Mouse (Mus musculus) small intestine, adult 2 months (tissue): ENCODE results near the gene Sdhc.

Experiments used
- CTCF ChIP-seq: fragments of 200-500 bp; IDR thresholded peaks from 2 replicates; pipeline ENCODE4 v1.5.1; 2012; ENCODE audit warnings: low read depth, mild to moderate bottlenecking, control low read depth, inconsistent platforms, low read length, moderate library complexity, mixed read lengths; ENCODE audit not compliant: insufficient replicate concordance, insufficient read length; ENCODE audit errors: extremely low read depth
- POLR2A ChIP-seq: fragments of 200-500 bp; IDR thresholded peaks from 2 replicates; pipeline ENCODE4 v1.6.1; 2012; ENCODE audit warnings: low read depth, mild to moderate bottlenecking, control low read depth, inconsistent platforms, low read length, moderate library complexity

DNA sequence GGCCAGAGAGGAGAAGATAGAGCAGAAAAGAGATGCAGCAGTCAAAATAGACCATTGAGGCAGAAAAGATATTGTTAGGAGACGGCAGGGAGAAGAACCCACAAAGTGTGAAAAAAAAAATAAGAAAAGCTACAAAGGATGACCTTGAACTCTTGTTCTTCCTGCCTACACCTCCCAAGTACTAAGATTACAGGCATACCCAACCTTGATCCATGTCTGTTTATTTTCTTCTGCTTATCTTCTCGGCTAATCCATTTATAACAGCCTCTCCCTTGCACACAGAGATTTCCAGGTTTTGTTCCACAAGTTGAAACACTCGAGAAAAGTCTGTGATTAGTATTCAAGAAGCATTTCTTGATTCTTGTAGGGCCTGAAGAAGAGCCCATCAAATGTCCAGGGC is 19.5 kb upstream of the Sdhc start:
- TF ChIP-seq POLR2A (no peak), CTCF (no peak)
